8 mouse cellular contexts compared by ENCODE assay signal in genomic region chr10:81627836-81628220, GRCm38 (mm10). TPM values are rescaled to one million over a fixed set of nuclear protein-coding genes. Genes with fewer than 3 reads are reported as not detected.
DNase-seq lines count a peak whose midpoint lies in the region; ATAC-seq and TF ChIP-seq lines count a peak whose summit lies in the region.

No protein-coding gene starts in this region.

- H3K27ac ChIP-seq in lung, embryonic 14.5 days (ENCODE audit: low read depth) = peak overlapping the region; percentile 92
- H3K27ac ChIP-seq in liver, embryonic 13.5 days = peak overlapping the region; percentile 89
- peak overlapping the region; percentile 88 for H3K27ac ChIP-seq in small intestine, adult 2 months (ENCODE audit: insufficient read depth, low read depth, low read length)

- peaks cover 11% of the 10 kb centered on the region for H3K4me1 ChIP-seq in lung, embryonic 14.5 days (ENCODE audit: insufficient read depth)
- peaks cover 43% of the 10 kb centered on the region for H3K4me1 ChIP-seq in liver, embryonic 13.5 days (replicated peaks)
- H3K4me1 ChIP-seq in small intestine, adult 2 months (ENCODE audit: control insufficient read depth, insufficient read depth, insufficient read length, low read length) = peaks cover 15% of the 10 kb centered on the region

- H3K36me3 ChIP-seq in lung, embryonic 14.5 days (ENCODE audit: insufficient read depth) = peaks cover 25% of the 10 kb centered on the region
- peaks cover 17% of the 10 kb centered on the region; the same call in 1 of the 2 replicates for H3K36me3 ChIP-seq in liver, embryonic 13.5 days
- peaks cover 1% of the 10 kb centered on the region; the same call in 1 of the 2 replicates for H3K36me3 ChIP-seq in small intestine, adult 2 months (ENCODE audit: control insufficient read depth, insufficient read depth, low read length)

- 40% methylated on average over 7 of the region's 7 CpGs for WGBS in lung, embryonic 14.5 days
- WGBS in liver, embryonic 13.5 days (ENCODE audit: insufficient replicate concordance) = 51% methylated on average over 7 of the region's 7 CpGs
- 14% methylated on average over 7 of the region's 7 CpGs for WGBS in small intestine, adult 2 months

- TF ChIP-seq CTCF in lung, embryonic 14.5 days (IDR thresholded peaks at IDR 0.05; ENCODE audit: low read depth) = no peak
- no peak for TF ChIP-seq CTCF in small intestine, adult 2 months (IDR thresholded peaks at IDR 0.05; ENCODE audit: extremely low read depth, insufficient read length, insufficient replicate concordance, low read depth, low read length)

- H3K9me3 ChIP-seq in lung, embryonic 14.5 days (ENCODE audit: low read depth, low read length) = no peaks in the 10 kb centered on the region
- H3K9me3 ChIP-seq in liver, embryonic 13.5 days (replicated peaks) = no peaks in the 10 kb centered on the region

- TF ChIP-seq POLR2A in small intestine, adult 2 months (IDR thresholded peaks at IDR 0.05; ENCODE audit: low read depth, low read length) = no peak

- peak overlapping the region; percentile 67 for H3K4me2 ChIP-seq in lung, embryonic 14.5 days
- peak overlapping the region; percentile 92 for H3K4me2 ChIP-seq in liver, embryonic 13.5 days

- intact Hi-C loops in left cerebral cortex, postnatal 4 days (cut with DNase I) = no loop called here

- H3K27me3 ChIP-seq in lung, embryonic 14.5 days (ENCODE audit: insufficient read depth, low read length) = no peaks in the 10 kb centered on the region
- no peaks in the 10 kb centered on the region for H3K27me3 ChIP-seq in liver, embryonic 13.5 days
- H3K27me3 ChIP-seq in small intestine, adult 2 months (ENCODE audit: control insufficient read depth, insufficient read depth, low read length) = no peaks in the 10 kb centered on the region

- peak overlapping the region; percentile 61 for H3K4me3 ChIP-seq in lung, embryonic 14.5 days (ENCODE audit: low read depth, low read length)
- peak overlapping the region; percentile 76 for H3K4me3 ChIP-seq in liver, embryonic 13.5 days (replicated peaks)
- H3K4me3 ChIP-seq in small intestine, adult 2 months (ENCODE audit: low read depth, low read length) = peak overlapping the region; percentile 85

- no peak for DNase-seq in lung, embryonic 14.5 days
- no peak for DNase-seq in lung, postnatal 25 days (ENCODE audit: low spot score)
- DNase-seq in cerebellum, postnatal 36 days = peak; percentile 37 to 56
- DNase-seq in heart, postnatal 4 days = peak; percentile 56
- DNase-seq in liver, embryonic 13.5 days = no peak
- no peak for DNase-seq in B cell, adult 2 months
- no peak for DNase-seq in left cerebral cortex, postnatal 4 days

- peak; percentile 25 for ATAC-seq in lung, embryonic 14.5 days (ENCODE audit: insufficient read depth)
- peak; percentile 32 for ATAC-seq in liver, embryonic 13.5 days (ENCODE audit: low read depth)

- H3K9ac ChIP-seq in lung, embryonic 14.5 days = peak overlapping the region; percentile 74
- H3K9ac ChIP-seq in liver, embryonic 13.5 days = peak overlapping the region; percentile 82

RNA-seq across cellular contexts. Expression of gene Sirt6, which starts 0.2 kb away (rescaled TPM):
- 35.8 and 39.3 TPM in 2 replicates for polyA plus RNA-seq in lung, embryonic 14.5 days (2014; fragmentation: Nextera tagmentation; extraction: Ambion mirVana)
- 10 to 100 TPM; 16.8 to 17.0 TPM for total RNA-seq in heart, postnatal 4 days (2021)
- 10.7 and 10.9 TPM in 2 replicates for polyA plus RNA-seq in liver, embryonic 13.5 days (2015; fragmentation: Nextera tagmentation; extraction: Ambion mirVana)
- polyA plus RNA-seq in small intestine, adult 2 months (2012; rRNA removed) = 16.4 and 34.7 TPM in 2 replicates
- 10 to 100 TPM; 37.4 to 38.1 TPM for total RNA-seq in left cerebral cortex, postnatal 4 days (2021)

RNA-seq across cellular contexts. Expression of gene Ankrd24, which starts 0.5 kb away (rescaled TPM):
- polyA plus RNA-seq in lung, embryonic 14.5 days (2014; fragmentation: Nextera tagmentation; extraction: Ambion mirVana) = 6.1 and 7.3 TPM in 2 replicates
- 10 to 100 TPM; 14.5 to 16.0 TPM for total RNA-seq in heart, postnatal 4 days (2021)
- polyA plus RNA-seq in liver, embryonic 13.5 days (2015; fragmentation: Nextera tagmentation; extraction: Ambion mirVana) = 1.9 and 2.2 TPM in 2 replicates
- polyA plus RNA-seq in small intestine, adult 2 months (2012; rRNA removed) = 11.3 and 24.2 TPM in 2 replicates
- 10 to 100 TPM; 37.9 to 44.6 TPM for total RNA-seq in left cerebral cortex, postnatal 4 days (2021)

RNA-seq across cellular contexts. Expression of gene Gm10778, which starts 21.0 kb away (rescaled TPM):
- 4.0 and 4.7 TPM in 2 replicates for polyA plus RNA-seq in lung, embryonic 14.5 days (2014; fragmentation: Nextera tagmentation; extraction: Ambion mirVana)
- 1 to 10 TPM; 2.9 to 3.5 TPM for total RNA-seq in heart, postnatal 4 days (2021)
- 1.7 and 2.6 TPM in 2 replicates for polyA plus RNA-seq in liver, embryonic 13.5 days (2015; fragmentation: Nextera tagmentation; extraction: Ambion mirVana)
- 0.04 and 0.08 TPM in 2 replicates for polyA plus RNA-seq in small intestine, adult 2 months (2012; rRNA removed)
- total RNA-seq in left cerebral cortex, postnatal 4 days (2021) = 1 to 10 TPM; 5.4 to 5.5 TPM

RNA-seq across cellular contexts. Expression of gene BC025920, which starts 21.8 kb away (rescaled TPM):
- polyA plus RNA-seq in lung, embryonic 14.5 days (2014; fragmentation: Nextera tagmentation; extraction: Ambion mirVana) = 0.58 and 0.61 TPM in 2 replicates
- 1 to 10 TPM; 1.2 to 1.3 TPM for total RNA-seq in heart, postnatal 4 days (2021)
- polyA plus RNA-seq in liver, embryonic 13.5 days (2015; fragmentation: Nextera tagmentation; extraction: Ambion mirVana) = 0.50 and 0.56 TPM in 2 replicates
- polyA plus RNA-seq in small intestine, adult 2 months (2012; rRNA removed) = 0.33 and 0.58 TPM in 2 replicates
- 1 to 10 TPM; 2.5 to 2.7 TPM for total RNA-seq in left cerebral cortex, postnatal 4 days (2021)

RNA-seq across cellular contexts. Expression of gene Tle6, which starts 27.0 kb away (rescaled TPM):
- 24.1 and 25.2 TPM in 2 replicates for polyA plus RNA-seq in lung, embryonic 14.5 days (2014; fragmentation: Nextera tagmentation; extraction: Ambion mirVana)
- total RNA-seq in heart, postnatal 4 days (2021) = 10 to 100 TPM in 1 of 2 experiments, 1 to 10 TPM in 1; 7.2 to 10.6 TPM
- polyA plus RNA-seq in liver, embryonic 13.5 days (2015; fragmentation: Nextera tagmentation; extraction: Ambion mirVana) = 7.3 and 7.6 TPM in 2 replicates
- 7.3 and 34.4 TPM in 2 replicates for polyA plus RNA-seq in small intestine, adult 2 months (2012; rRNA removed)
- total RNA-seq in left cerebral cortex, postnatal 4 days (2021) = 1 to 10 TPM; 2.2 to 3.2 TPM

Comparison
In these comparisons a context has a peak if more than half of its experiments do, and no peak if none do; other contexts are left out.
1. DNase-seq: peak in cerebellum, postnatal 36 days (2 of 2) and heart, postnatal 4 days (single experiment); none in lung, embryonic 14.5 days (single experiment), lung, postnatal 25 days (single experiment), liver, embryonic 13.5 days (single experiment), B cell, adult 2 months (0 of 2) and left cerebral cortex, postnatal 4 days (single experiment).
2. Peak in every context shown above with its lines, with median percentiles within 50 percentile points of each other: H3K27ac ChIP-seq and H3K4me3 ChIP-seq.